Mouse (Mus musculus) kidney, postnatal 25 days (tissue): Measurements from ENCODE around the gene Lce3c.

ENCODE experiments used
- DNase-seq, 2 experiments: peaks; one replicate each; pipeline ENCODE4 v3.0.0; 2021; ENCODE audit warnings: mixed read lengths in 2 of 2

Gene Lce3c

GRCm38 (mm10) chr3:92944186-92944585, at the start of gene Lce3c:
Gene Lce3c, plus strand, starts transcription at chr3:92944486.
- no peak for DNase-seq

GRCm38 (mm10) chr3:92894489-92894888, 49.8 kb upstream of the Lce3c start:
- DNase-seq, result no peak

GRCm38 (mm10) chr3:92902992-92903391, 41.3 kb upstream of the Lce3c start:
- DNase-seq, result peak; percentile 30 to 56

DNA sequence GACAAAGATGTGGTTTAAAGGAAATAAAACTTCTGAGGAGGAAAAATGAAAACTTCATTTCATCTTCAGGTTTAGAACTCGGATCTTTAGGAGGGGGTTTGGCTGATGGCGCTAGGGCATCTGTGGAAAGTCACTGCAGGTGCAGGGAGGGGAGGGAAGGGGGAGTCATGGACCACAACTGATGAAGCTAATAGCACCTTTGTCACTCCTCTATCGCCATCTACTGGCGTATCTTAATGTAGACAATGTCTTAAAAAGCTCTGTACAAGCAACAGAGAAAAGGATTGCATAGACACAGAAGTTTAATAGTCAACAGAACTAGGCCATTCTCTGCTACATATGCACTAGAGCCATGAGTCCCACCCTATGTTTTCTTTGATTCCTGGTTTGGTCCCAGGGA, 40.6 kb upstream of the Lce3c start:
- no peak for DNase-seq

GRCm38 (mm10) chr3:92905182-92905581, 39.1 kb upstream of the Lce3c start:
- DNase-seq, result no peak

DNA sequence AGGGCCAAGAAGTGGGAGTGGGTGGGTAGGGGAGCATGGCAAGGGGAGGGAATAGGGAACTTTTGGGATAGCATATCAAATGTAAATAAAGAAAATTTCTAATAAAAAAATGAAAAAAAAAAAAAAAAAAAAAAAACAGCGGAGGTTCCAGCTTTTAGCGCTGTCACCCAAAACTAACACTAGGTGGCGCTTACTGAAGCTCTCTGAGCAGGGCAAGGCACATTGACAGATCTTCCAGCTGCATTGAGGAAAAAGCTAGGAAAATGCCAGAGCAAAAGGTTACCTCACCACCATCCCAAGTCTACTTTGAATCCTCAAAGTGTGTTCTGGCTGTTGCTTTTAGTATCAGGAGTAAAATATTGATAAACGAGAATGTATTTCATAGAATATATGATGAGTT, 36.7 kb upstream of the Lce3c start:
- peak in 1 of 2 experiments; percentile 40 for DNase-seq

- peak in 1 of 2 experiments; percentile 24 for DNase-seq
Measured at GRCm38 (mm10) chr3:92920364-92920763, 23.9 kb upstream of the Lce3c start.

DNA sequence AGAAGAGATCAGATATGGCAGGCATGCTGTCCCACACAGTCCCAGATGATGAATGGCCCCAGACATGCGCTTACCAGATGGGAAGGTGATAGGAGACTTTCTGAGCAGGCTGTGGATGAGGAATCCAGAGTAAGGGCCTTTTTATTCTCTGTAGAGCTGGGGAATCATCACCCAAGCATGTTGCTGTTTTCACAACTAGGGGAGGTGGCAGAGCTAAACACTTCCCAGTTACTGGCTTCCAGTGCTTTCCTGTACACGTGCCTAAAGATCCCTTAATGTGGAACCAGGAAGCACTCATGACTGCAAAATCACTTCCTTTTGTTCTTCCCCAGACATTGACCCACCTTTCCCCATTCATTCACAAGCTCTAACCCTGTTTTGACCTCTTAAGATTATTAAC, 18.2 kb upstream of the Lce3c start, which contains the start of gene Lce3a:
TSS of gene Lce3a (minus strand) at position 101 of the 400 bp plus-strand sequence.
- DNase-seq, result no peak

DNA sequence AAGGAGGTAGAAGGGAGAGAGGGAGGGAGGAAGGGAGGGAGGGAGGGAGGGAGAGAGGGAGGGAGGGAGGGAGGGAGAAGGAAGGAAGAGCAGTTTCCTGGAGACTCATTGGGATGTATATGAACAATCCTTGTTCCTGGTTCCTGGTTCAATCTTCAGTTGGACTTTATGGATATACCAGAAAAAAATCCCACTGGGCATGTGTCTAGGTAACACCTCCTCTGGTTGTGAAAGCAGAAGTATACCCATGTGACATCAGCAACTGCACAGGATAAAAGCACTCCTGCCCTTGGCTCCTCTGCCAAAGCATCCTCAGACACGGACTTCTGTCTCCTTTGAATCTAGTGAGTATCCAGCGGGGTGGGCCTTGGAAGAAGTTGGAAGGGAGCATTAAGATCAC, 11.6 kb upstream of the Lce3c start, which contains the start of gene Lce3b:
TSS of gene Lce3b (plus strand) at position 301 of the 400 bp plus-strand sequence.
- DNase-seq, result no peak

DNA sequence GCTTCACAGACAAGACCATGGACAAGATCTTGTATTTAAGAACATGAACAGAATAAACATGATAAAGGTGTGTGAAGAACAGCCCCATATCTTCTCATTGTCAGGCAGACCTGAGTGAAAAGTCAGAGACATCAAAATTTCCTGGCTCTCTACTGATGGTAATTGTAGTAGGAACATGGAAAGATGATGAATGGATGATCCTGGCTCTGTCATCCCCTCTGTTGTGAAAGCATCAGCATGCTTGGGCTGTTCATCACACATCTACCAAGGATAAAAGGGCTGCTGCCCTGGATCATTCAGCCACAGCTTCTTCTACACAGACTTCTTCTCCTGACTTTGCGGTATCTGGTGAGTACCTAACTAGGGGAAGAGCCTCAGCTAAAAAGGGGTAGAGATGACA, 12.8 kb downstream of the Lce3c start, which contains the start of gene Lce3d:
TSS of gene Lce3d (plus strand) at position 301 of the 400 bp plus-strand sequence.
- DNase-seq, result no peak

DNA sequence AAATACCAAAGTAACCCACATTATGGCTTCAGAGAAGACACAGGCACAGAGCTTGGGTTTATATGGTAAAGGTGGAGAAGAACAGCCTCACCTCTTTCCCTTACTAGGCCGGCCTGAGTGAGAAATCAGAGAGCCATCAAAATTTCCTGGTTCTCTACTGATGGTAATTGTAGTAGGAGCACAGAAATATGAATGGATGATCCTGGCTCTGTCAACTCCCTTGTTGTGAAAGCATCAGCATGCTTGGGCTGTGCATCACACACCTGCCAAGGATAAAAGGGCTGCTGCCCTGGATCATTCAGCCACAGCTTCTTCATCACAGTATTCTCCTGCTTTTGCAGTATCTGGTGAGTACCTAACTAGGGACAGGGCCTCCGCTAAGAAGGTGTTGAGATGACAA, 22.5 kb downstream of the Lce3c start, which contains the start of gene Lce3e:
TSS of gene Lce3e (plus strand) at position 301 of the 400 bp plus-strand sequence.
- no peak for DNase-seq

GRCm38 (mm10) chr3:92978484-92978883, 34.2 kb downstream of the Lce3c start:
- DNase-seq, result no peak

- no peak for DNase-seq
Measured at GRCm38 (mm10) chr3:92991926-92992325, 47.6 kb downstream of the Lce3c start, which contains the start of gene Lce3f. Gene Lce3f, plus strand, starts transcription at chr3:92992226.
